Mouse (Mus musculus) erythroblast, embryonic 14.5 days (primary cell): ENCODE data around the gene Lmna. TPM values are rescaled to one million over a fixed set of nuclear protein-coding genes. Genes with fewer than 3 reads are reported as not detected.
A peak's percentile ranks its signal among the peaks of the same experiment; 100 is the strongest.

Experiments
- H3K27me3 ChIP-seq: 2 replicates; pipeline ENCODE4 v1.6.1; 2012; ENCODE audit warnings: inconsistent platforms; ENCODE audit not compliant: control insufficient read depth
- H3K36me3 ChIP-seq: 2 replicates; pipeline ENCODE4 v1.6.1; 2012; ENCODE audit warnings: mild to moderate bottlenecking, inconsistent platforms; ENCODE audit not compliant: control insufficient read depth
- H3K4me1 ChIP-seq: 2 replicates; pipeline ENCODE4 v1.6.1; 2012; ENCODE audit warnings: inconsistent platforms; ENCODE audit not compliant: control insufficient read depth
- H3K4me3 ChIP-seq: replicated peaks from 2 replicates; pipeline ENCODE3; 2012; ENCODE audit warnings: moderate library complexity, mild to moderate bottlenecking, inconsistent platforms
- H3K9me3 ChIP-seq: 2 replicates; pipeline ENCODE4 v1.6.1; 2012; ENCODE audit warnings: low read length, inconsistent platforms, mixed read lengths; ENCODE audit not compliant: control insufficient read depth
- GATA1 ChIP-seq: IDR thresholded peaks from 2 replicates; pipeline ENCODE4 v1.6.1; 2012; ENCODE audit warnings: low read length, inconsistent platforms, mixed read lengths
- TAL1 ChIP-seq: IDR thresholded peaks from 3 replicates; pipeline ENCODE4 v1.6.1; 2012; ENCODE audit warnings: low read length, inconsistent platforms, mixed read lengths
- polyA plus RNA-seq: library from polyadenylated mRNA; stranded (reverse); fragments of >175 nt; gene quantifications from 2 replicates; pipeline ENCODE4 v1.2.3, GENCODE M21; 2012

The Lmna gene
- polyA plus RNA-seq, 1 experiment, result 158 TPM

DNA sequence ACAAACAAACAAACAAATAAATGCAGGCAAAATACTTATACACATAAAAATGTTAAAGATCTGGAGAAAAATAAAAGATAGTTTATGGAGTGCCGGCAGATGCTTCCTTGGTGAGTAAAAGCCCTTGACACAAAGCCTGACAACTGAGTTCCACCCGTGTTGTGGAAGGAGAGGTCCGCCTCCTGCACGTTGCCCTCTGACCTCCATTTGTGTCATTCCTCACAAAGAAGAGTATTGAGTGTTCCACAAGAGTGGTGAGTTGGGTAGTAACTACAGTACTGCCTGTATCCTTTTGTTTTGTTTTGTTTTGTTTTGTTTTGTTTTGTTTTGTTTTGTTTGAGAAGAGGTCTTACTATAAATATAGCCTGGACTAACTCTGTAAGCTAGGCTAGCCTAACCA, 10.2 kb downstream of the Lmna start:
- Histone ChIP-seq H3K4me1 (peaks cover 89% of the 10 kb centered on the region), H3K36me3 (peaks cover 72% of the 10 kb centered on the region), H3K27me3 (no peaks in the 10 kb centered on the region), H3K9me3 (no peaks in the 10 kb centered on the region), H3K4me3 (peak overlapping the region; percentile 83)
- TF ChIP-seq TAL1, result no peak

DNA sequence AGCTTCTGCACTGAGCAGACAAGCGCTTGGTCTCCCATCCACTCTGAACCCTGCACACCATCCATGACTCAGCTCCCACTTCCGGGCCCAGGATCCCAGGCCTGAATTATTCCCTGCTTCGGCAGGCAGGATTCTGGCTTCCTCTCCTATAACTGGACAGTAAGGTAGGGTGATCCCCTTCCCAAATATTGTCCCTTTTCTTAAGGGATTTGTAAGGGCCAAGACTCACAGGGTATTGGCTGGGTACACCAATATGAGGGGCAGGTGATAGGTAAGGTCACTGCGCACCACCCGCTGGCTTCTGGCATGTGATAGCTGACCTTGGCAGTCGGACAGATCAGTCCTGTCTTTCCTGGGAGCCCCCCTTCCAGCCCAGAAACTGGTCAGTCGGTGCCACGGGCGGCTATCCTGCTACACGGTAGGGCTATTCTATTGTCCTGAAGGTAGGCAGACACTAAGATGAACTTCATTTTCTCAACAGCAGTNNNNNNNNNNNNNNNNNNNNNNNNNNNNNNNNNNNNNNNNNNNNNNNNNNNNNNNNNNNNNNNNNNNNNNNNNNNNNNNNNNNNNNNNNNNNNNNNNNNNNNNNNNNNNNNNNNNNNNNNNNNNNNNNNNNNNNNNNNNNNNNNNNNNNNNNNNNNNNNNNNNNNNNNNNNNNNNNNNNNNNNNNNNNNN, 13.9 kb downstream of the Lmna start:
- peak overlapping the region; percentile 48 for H3K4me3 ChIP-seq
- H3K4me1 ChIP-seq, result peaks cover 95% of the 10 kb centered on the region

DNA sequence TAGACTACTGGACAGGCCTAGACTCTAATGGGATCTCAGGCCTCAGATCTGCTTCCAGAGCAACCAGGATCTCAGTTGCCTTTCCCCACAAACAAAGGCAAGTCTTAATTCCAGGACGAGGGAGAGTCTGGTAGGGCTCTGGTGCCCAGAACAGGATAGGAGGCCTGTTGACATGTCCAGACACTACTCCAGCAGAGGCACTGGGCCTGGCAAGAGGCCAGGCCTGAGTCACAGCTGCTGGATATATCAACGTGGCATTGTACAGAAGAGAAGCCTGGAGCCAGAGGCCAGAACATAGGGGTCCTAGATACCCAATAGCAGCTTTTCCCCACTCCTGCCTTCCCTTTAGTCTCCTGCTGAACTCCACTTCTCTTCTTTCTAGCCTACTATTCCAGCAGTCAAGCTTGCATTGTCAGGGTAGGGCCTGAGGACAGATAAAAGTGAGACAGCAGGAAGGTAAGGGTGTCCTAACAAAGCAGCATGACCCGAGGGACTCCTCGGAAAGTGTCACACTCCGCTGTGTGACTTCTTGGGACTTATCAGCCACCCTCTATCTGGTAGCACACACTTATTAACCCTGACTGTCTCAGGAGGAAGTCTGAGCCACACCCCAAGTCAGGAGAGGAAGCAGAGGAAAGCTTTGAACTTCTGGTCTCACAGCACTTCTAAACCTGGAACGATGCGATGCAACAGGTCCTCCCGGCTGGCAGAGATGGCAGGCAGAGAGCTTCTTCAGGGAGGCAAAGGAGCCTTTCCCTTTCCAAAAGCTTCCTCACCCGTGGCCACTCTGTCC, 14.7 kb downstream of the Lmna start:
- no peaks in the 10 kb centered on the region for H3K27me3 ChIP-seq
- H3K4me1 ChIP-seq, result peaks cover 95% of the 10 kb centered on the region
- TF ChIP-seq TAL1 (no peak), GATA1 (peak; percentile 74)
- no peaks in the 10 kb centered on the region for H3K9me3 ChIP-seq
- H3K4me3 ChIP-seq, result peak overlapping the region; percentile 48
- peaks cover 86% of the 10 kb centered on the region for H3K36me3 ChIP-seq

More for the DNA sequence above, 13.9 kb downstream of the Lmna start:
- Histone ChIP-seq H3K27me3 (no peaks in the 10 kb centered on the region), H3K36me3 (peaks cover 86% of the 10 kb centered on the region), H3K9me3 (no peaks in the 10 kb centered on the region)
- TF ChIP-seq TAL1 (no peak), GATA1 (no peak)

DNA sequence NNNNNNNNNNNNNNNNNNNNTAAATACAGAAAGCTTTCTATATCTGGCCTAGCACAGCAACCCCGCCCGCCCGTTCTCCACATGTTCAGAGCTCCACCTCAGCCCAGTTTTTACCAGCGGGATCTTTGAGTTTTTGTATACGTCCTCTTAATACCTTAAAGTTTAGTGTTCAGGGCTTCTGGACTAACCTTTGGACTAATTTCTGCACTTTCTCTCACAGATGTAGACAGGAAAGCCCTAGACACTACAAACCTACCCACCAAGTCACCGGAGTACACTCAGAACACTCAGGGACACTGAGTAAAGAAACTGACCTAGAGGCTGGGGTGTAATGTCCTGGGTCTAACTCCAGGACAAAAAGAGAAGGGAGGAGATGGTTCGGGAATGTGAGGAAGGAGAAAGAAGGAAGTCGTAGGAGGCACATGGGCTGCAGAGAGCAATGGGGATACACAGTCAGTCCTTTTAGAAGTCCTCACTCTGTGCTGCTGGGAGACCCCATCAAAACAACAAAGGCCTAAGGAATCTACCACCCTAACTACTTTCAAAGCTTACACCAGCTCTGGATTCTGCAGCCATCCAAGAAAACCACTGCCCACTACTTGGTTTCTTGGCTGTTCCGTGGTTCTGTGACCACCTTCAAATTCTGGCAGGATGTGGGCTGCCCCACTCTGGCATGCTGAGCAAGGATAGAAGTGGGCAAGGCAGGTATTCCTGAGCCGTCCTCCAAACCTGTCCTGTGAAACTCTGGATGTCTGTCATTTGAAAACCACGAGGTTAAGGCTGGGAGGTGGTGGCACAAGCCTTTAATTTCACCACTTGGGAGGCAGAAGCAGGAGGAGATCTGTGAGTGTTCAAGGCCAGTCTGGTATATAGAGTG, 15.8 kb downstream of the Lmna start:
- Histone ChIP-seq H3K9me3 (no peaks in the 10 kb centered on the region), H3K27me3 (no peaks in the 10 kb centered on the region), H3K36me3 (peaks cover 86% of the 10 kb centered on the region), H3K4me1 (peaks cover 96% of the 10 kb centered on the region), H3K4me3 (peak overlapping the region; percentile 69)
- TF ChIP-seq TAL1 (no peak), GATA1 (no peak)

DNA sequence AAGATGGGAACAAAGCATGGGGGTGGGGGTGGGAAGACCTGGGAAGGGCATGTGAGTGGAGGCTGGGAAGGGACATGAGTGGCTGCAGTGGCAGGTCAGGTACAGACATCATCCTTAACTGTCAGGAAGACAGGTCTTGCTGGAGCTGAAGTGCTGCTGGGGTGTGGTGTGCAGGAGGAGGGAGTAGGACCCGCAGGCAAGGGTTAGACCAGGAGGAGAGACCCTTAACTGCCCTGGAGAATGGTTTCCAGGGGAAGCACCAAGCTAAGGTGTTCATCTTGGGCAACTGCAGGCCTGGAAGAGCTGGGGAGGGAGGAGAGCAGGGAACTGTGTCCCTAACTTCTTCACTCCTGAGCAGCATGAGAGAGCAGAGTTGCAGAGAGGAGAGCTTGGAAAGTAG, 22.4 kb downstream of the Lmna start:
- TF ChIP-seq GATA1 (no peak), TAL1 (no peak)
- Histone ChIP-seq H3K9me3 (no peaks in the 10 kb centered on the region), H3K27me3 (peaks cover under 1% of the 10 kb centered on the region), H3K36me3 (peaks cover 92% of the 10 kb centered on the region), H3K4me3 (no peak overlapping the region), H3K4me1 (peaks cover 64% of the 10 kb centered on the region)

DNA sequence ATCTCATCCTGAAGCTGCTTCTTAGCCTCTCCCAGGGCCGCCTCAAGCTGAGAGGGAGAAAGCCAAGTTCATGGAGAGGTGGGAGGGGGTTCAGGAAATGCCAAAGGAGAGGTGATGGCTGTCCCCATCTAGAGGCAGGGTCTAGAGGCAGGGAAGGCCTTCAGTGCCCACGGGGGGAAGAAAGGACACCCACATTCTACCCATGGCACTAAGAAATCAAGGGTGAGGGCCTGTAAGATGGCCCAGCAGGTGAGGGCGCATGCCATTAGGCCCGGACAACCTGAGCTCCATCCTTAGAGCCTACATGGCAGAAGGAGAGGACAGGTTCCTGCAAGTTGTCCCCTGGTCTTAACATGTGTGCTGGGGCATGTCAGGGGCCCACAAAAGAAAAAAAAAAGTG, 22.9 kb downstream of the Lmna start:
- peaks cover 3% of the 10 kb centered on the region for H3K27me3 ChIP-seq
- H3K4me1 ChIP-seq, result peaks cover 60% of the 10 kb centered on the region
- peaks cover 95% of the 10 kb centered on the region for H3K36me3 ChIP-seq
- TF ChIP-seq GATA1 (no peak), TAL1 (no peak)
- no peak overlapping the region for H3K4me3 ChIP-seq
- no peaks in the 10 kb centered on the region for H3K9me3 ChIP-seq

DNA sequence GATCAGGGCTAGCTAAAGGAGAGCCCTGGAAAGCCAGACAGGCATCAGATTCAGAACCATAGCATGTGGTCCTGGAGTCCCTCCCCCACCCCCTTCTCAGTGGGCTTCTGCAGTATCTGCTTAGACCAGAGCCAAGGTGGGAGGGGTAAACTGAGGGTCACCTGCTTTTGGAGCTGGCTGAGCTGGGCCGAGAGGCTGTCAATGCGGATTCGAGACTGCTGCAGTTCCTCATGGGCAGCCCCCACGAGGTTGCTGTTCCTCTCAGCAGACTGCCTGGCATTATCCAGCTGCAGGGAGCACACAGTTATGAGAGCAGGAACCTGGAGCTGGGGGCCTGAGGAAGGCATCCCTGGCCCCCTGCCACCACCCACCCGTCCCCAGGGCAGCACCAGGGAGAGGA, 23.7 kb downstream of the Lmna start:
- peaks cover 3% of the 10 kb centered on the region for H3K27me3 ChIP-seq

DNA sequence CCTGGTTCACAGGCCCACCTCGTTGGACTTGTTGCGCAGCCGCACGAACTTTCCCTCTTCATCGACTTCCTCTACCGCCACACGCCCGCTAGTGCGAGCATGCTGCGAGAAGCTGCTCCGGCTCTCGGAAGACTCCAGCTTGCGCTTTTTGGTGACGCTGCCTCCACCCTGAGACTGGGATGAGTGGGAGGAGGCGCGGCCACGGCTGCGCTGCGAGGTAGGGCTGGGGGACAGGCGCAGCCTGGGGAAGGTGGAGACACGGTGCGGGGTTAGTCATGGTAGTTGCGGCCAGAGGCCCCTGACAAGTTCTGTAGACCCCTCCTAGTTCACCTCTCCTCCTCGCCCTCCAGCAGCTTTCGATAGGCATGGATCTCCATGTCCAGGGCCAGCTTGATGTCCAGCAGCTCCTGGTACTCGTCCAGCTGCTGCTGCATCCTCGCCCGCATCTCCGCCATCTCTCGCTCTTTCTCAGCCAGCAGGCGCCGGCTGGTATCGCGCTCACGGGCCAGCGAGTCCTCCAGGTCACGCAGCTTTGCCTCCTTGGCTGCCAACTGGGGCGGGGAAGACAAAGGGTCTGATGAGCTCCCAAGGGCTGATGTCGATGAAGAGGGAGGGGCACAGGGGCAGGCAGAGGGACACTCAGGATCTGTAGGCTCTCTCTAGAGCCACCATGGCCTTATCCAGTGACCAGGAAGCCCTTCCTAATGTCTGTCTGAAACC, 25.0 kb downstream of the Lmna start:
- Histone ChIP-seq H3K9me3 (no peaks in the 10 kb centered on the region), H3K4me1 (peaks cover 40% of the 10 kb centered on the region), H3K27me3 (peaks cover 3% of the 10 kb centered on the region), H3K4me3 (no peak overlapping the region), H3K36me3 (peaks cover 95% of the 10 kb centered on the region)
- TF ChIP-seq TAL1 (no peak), GATA1 (no peak)

More for the DNA sequence above, 23.7 kb downstream of the Lmna start:
- Histone ChIP-seq H3K36me3 (peaks cover 100% of the 10 kb centered on the region), H3K9me3 (no peaks in the 10 kb centered on the region), H3K4me3 (no peak overlapping the region), H3K4me1 (peaks cover 53% of the 10 kb centered on the region)
- TF ChIP-seq TAL1 (no peak), GATA1 (no peak)
